In genomic region chr1:178319295-178320037, GRCm38 (mm10) we compare ENCODE assay signal across 8 mouse cellular contexts. TPM values are rescaled to one million over a fixed set of nuclear protein-coding genes. Genes with fewer than 3 reads are reported as not detected.
DNase-seq lines count a peak whose midpoint lies in the region; ATAC-seq and TF ChIP-seq lines count a peak whose summit lies in the region.

No protein-coding gene starts in this region.

- H3K4me2 ChIP-seq in heart, embryonic 12.5 days: peak overlapping the region; percentile 68
- peak overlapping the region; percentile 78 for H3K4me2 ChIP-seq in limb, embryonic 13.5 days (replicated peaks)
- H3K4me2 ChIP-seq in midbrain, embryonic 14.5 days (ENCODE audit: low read length): peak overlapping the region; percentile 94

- no peaks in the 10 kb centered on the region for H3K9me3 ChIP-seq in heart, embryonic 12.5 days (replicated peaks)
- peaks cover 11% of the 10 kb centered on the region for H3K9me3 ChIP-seq in E14TG2a.4 (ENCODE audit: low read length)
- no peaks in the 10 kb centered on the region for H3K9me3 ChIP-seq in limb, embryonic 13.5 days
- no peaks in the 10 kb centered on the region for H3K9me3 ChIP-seq in midbrain, embryonic 14.5 days (ENCODE audit: control insufficient read depth, low read length)

- no peak for ATAC-seq in heart, embryonic 12.5 days (ENCODE audit: insufficient number of reproducible peaks, low FRiP score)
- ATAC-seq in granulocyte monocyte progenitor cell, adult 5-6 weeks (replicated peaks; ENCODE audit: poor library complexity, severe bottlenecking): peak; percentile 8
- ATAC-seq in limb, embryonic 13.5 days (ENCODE audit: low FRiP score, low read depth): peak; percentile 26; the same call in 1 of the 2 replicates
- ATAC-seq in midbrain, embryonic 14.5 days (ENCODE audit: low FRiP score, low TSS enrichment): peak; percentile 19; the same call in 1 of the 2 replicates

- WGBS in heart, embryonic 12.5 days: 1% methylated on average over 12 of the region's 12 CpGs
- under 1% methylated on average over 12 of the region's 12 CpGs for WGBS in bone marrow, adult 2 months
- WGBS in limb, embryonic 13.5 days: 1% methylated on average over 12 of the region's 12 CpGs
- WGBS in midbrain, embryonic 14.5 days: 1% methylated on average over 12 of the region's 12 CpGs

- H3K4me3 ChIP-seq in heart, embryonic 12.5 days: peak overlapping the region; percentile 65
- peak overlapping the region; percentile 83 for H3K4me3 ChIP-seq in E14TG2a.4 (replicated peaks; ENCODE audit: low read length)
- H3K4me3 ChIP-seq in bone marrow, adult 2 months (replicated peaks; ENCODE audit: control insufficient read depth, low read depth, low read length): peak overlapping the region; percentile 96
- H3K4me3 ChIP-seq in limb, embryonic 13.5 days: peak overlapping the region; percentile 65
- H3K4me3 ChIP-seq in midbrain, embryonic 14.5 days (replicated peaks; ENCODE audit: low read depth, low read length): peak overlapping the region; percentile 69

- peak overlapping the region; percentile 83 for H3K9ac ChIP-seq in heart, embryonic 12.5 days
- peak overlapping the region; percentile 85 for H3K9ac ChIP-seq in limb, embryonic 13.5 days
- H3K9ac ChIP-seq in midbrain, embryonic 14.5 days (replicated peaks; ENCODE audit: low read length): peak overlapping the region; percentile 94

- H3K27me3 ChIP-seq in heart, embryonic 12.5 days (replicated peaks): no peaks in the 10 kb centered on the region
- H3K27me3 ChIP-seq in E14TG2a.4 (ENCODE audit: insufficient read depth, low read length): no peaks in the 10 kb centered on the region
- no peaks in the 10 kb centered on the region for H3K27me3 ChIP-seq in limb, embryonic 13.5 days
- H3K27me3 ChIP-seq in midbrain, embryonic 14.5 days (ENCODE audit: control insufficient read depth, insufficient read depth, low read length): no peaks in the 10 kb centered on the region

- no peak for DNase-seq in heart, adult 18-20 months
- DNase-seq in midbrain, embryonic 14.5 days: peak; percentile 62
- no peak for DNase-seq in gastrocnemius, adult 8-10 months (ENCODE audit: low spot score in 2 of 2)

- peaks cover 21% of the 10 kb centered on the region for H3K4me1 ChIP-seq in heart, embryonic 12.5 days (replicated peaks)
- H3K4me1 ChIP-seq in E14TG2a.4 (replicated peaks; ENCODE audit: low read depth, low read length): peaks cover 37% of the 10 kb centered on the region
- no peaks in the 10 kb centered on the region; the same call in 1 of the 2 replicates for H3K4me1 ChIP-seq in bone marrow, adult 2 months (ENCODE audit: control insufficient read depth, insufficient read depth, low read length)
- H3K4me1 ChIP-seq in limb, embryonic 13.5 days: peaks cover 38% of the 10 kb centered on the region
- peaks cover 32% of the 10 kb centered on the region for H3K4me1 ChIP-seq in midbrain, embryonic 14.5 days (ENCODE audit: control insufficient read depth, insufficient read depth, low read length)

- peaks cover 30% of the 10 kb centered on the region for H3K36me3 ChIP-seq in heart, embryonic 12.5 days
- H3K36me3 ChIP-seq in E14TG2a.4 (ENCODE audit: insufficient read depth, low read length): peaks cover 49% of the 10 kb centered on the region
- peaks cover 34% of the 10 kb centered on the region for H3K36me3 ChIP-seq in limb, embryonic 13.5 days
- H3K36me3 ChIP-seq in midbrain, embryonic 14.5 days (ENCODE audit: control insufficient read depth, insufficient read depth, low read length): peaks cover 40% of the 10 kb centered on the region

- no peak for TF ChIP-seq CTCF in E14TG2a.4 (conservative IDR thresholded peaks at IDR 0.05; ENCODE audit: low read length)
- TF ChIP-seq CTCF in bone marrow, adult 2 months (IDR thresholded peaks at IDR 0.05; ENCODE audit: control insufficient read depth, insufficient read depth, low read length): no peak

- TF ChIP-seq POLR2A in bone marrow, adult 2 months (IDR thresholded peaks at IDR 0.05; ENCODE audit: borderline replicate concordance, control insufficient read depth, low read depth, low read length): no peak

- H3K27ac ChIP-seq in heart, embryonic 12.5 days (ENCODE audit: poor library complexity, severe bottlenecking): peak overlapping the region; percentile 100
- H3K27ac ChIP-seq in bone marrow, adult 2 months (ENCODE audit: control insufficient read depth, insufficient read depth, low read depth, low read length, poor library complexity): peak overlapping the region; percentile 99
- H3K27ac ChIP-seq in limb, embryonic 13.5 days: peak overlapping the region; percentile 100
- peak overlapping the region; percentile 100 for H3K27ac ChIP-seq in midbrain, embryonic 14.5 days (replicated peaks; ENCODE audit: low read depth, low read length)

RNA-seq across cellular contexts. Expression of gene Cox20, which starts 0.5 kb away (rescaled TPM):
- polyA plus RNA-seq in heart, embryonic 12.5 days (2016; fragmentation: Nextera tagmentation; extraction: Ambion mirVana): 200 and 201 TPM in 2 replicates
- total RNA-seq in heart, adult 18-20 months (2021): 100 to 1,000 TPM; 120 to 123 TPM
- polyA plus RNA-seq in bone marrow, adult 2 months (2011; ENCODE audit: insufficient read depth, insufficient read length, low replicate concordance, missing spikeins): 68.0 and 133 TPM in 2 replicates
- total RNA-seq in granulocyte monocyte progenitor cell, adult 5-6 weeks (2014; fragmentation: Nextera tagmentation): 131 and 163 TPM in 2 replicates
- total RNA-seq in granulocyte monocyte progenitor cell, adult 5-6 weeks (2017): 142 and 153 TPM in 2 replicates
- polyA plus RNA-seq in limb, embryonic 13.5 days (2015; fragmentation: Nextera tagmentation; extraction: Ambion mirVana): 133 and 135 TPM in 2 replicates
- 124 and 139 TPM in 2 replicates for polyA plus RNA-seq in midbrain, embryonic 14.5 days (2014; fragmentation: Nextera tagmentation; extraction: Ambion mirVana)
- 10 to 100 TPM; 27.9 to 42.9 (median 37.3) TPM for total RNA-seq in gastrocnemius, adult 8-10 months (2022)

RNA-seq across cellular contexts. Expression of gene Hnrnpu, which starts 18.1 kb away (rescaled TPM):
- 482 and 495 TPM in 2 replicates for polyA plus RNA-seq in heart, embryonic 12.5 days (2016; fragmentation: Nextera tagmentation; extraction: Ambion mirVana)
- 100 to 1,000 TPM; 146 to 173 TPM for total RNA-seq in heart, adult 18-20 months (2021)
- polyA plus RNA-seq in bone marrow, adult 2 months (2011; ENCODE audit: insufficient read depth, insufficient read length, low replicate concordance, missing spikeins): 342 and 406 TPM in 2 replicates
- 580 and 661 TPM in 2 replicates for total RNA-seq in granulocyte monocyte progenitor cell, adult 5-6 weeks (2014; fragmentation: Nextera tagmentation)
- total RNA-seq in granulocyte monocyte progenitor cell, adult 5-6 weeks (2017): 553 and 618 TPM in 2 replicates
- 344 TPM in 2 replicates for polyA plus RNA-seq in limb, embryonic 13.5 days (2015; fragmentation: Nextera tagmentation; extraction: Ambion mirVana)
- polyA plus RNA-seq in midbrain, embryonic 14.5 days (2014; fragmentation: Nextera tagmentation; extraction: Ambion mirVana): 243 and 369 TPM in 2 replicates
- 100 to 1,000 TPM in 3 of 4 experiments, 10 to 100 TPM in 1; 92.2 to 133 (median 119) TPM for total RNA-seq in gastrocnemius, adult 8-10 months (2022)
